Mouse (Mus musculus) kidney, postnatal 36 days (tissue): ENCODE data around the gene Tex35.

ENCODE experiments used
- DNase-seq, 2 experiments: peaks; one replicate each; pipeline ENCODE4 v3.0.0; 2021 to 2022; ENCODE audit warnings: mixed read lengths in 2 of 2

The Tex35 gene

GRCm38 (mm10) chr1:157049886-157050285 is 58.6 kb downstream of the Tex35 start:
- no peak for DNase-seq
